Mouse (Mus musculus) thymus, adult 2 months (tissue): ENCODE results near the gene Rpl15.

Experiments used
- CTCF ChIP-seq: fragments of 200-500 bp; IDR thresholded peaks from 2 replicates; pipeline ENCODE4 v1.5.1; 2012; ENCODE audit warnings: mild to moderate bottlenecking, control low read depth, low read length, moderate library complexity, borderline replicate concordance; ENCODE audit not compliant: control insufficient read depth, poor library complexity, insufficient read depth; ENCODE audit errors: extremely low read depth
- POLR2A ChIP-seq: fragments of 200-500 bp; IDR thresholded peaks from 2 replicates; pipeline ENCODE4 v1.6.1; 2012; ENCODE audit warnings: mild to moderate bottlenecking, low read length, control low read depth, moderate library complexity; ENCODE audit not compliant: control insufficient read depth, poor library complexity, insufficient read depth; ENCODE audit errors: extremely low read depth

DNA sequence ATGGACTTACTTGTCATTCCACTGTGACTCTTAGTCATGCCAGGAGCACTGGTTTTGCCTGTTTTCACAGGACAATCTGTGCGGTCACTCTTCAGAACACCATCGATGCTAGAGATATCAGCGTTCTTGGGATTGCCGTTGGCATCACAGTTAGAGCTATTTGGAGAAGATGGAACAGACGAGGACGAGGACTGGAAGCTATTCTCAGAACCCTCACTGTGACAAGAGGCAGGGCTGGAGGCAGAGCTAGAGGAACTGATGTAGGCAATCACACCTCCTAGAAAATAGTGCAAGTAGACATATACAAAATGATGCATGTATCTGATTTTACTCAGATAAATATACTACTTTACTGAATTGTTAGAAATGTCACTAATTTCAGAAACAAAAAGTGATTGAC is 49.2 kb downstream of the Rpl15 start:
- TF ChIP-seq POLR2A (no peak), CTCF (no peak)
